Mouse (Mus musculus) embryonic fibroblast, embryonic 13.5 days (primary cell): Measurements from ENCODE around the gene Tmco2. TPM values are rescaled to one million over a fixed set of nuclear protein-coding genes. Genes with fewer than 3 reads are reported as not detected.

ENCODE experiments used
- H3K27ac ChIP-seq: 2 replicates; pipeline ENCODE4 v1.5.1; 2012; ENCODE audit warnings: low read length, control low read depth, inconsistent platforms; ENCODE audit not compliant: insufficient read depth
- H3K4me1 ChIP-seq: 2 replicates; pipeline ENCODE4 v1.6.1; 2011; ENCODE audit warnings: low read length; ENCODE audit not compliant: control insufficient read depth, insufficient read depth
- H3K4me3 ChIP-seq: 2 replicates; pipeline ENCODE4 v1.5.1; 2011; ENCODE audit warnings: mild to moderate bottlenecking, control low read depth, low read length; ENCODE audit not compliant: insufficient read depth
- CTCF ChIP-seq: IDR thresholded peaks from 2 replicates; pipeline ENCODE4 v1.5.1; 2011; ENCODE audit warnings: mild to moderate bottlenecking, control low read depth, low read length, moderate library complexity, borderline replicate concordance; ENCODE audit not compliant: insufficient read depth
- POLR2A ChIP-seq: IDR thresholded peaks from 2 replicates; pipeline ENCODE4 v1.6.1; 2011; ENCODE audit warnings: low read depth, mild to moderate bottlenecking, control low read depth, low read length, moderate library complexity
- polyA plus RNA-seq: library from polyadenylated mRNA; stranded (reverse); fragments of >200 nt; gene quantifications from 2 replicates; pipeline ENCODE4 v1.2.4, GENCODE M21; 2011; ENCODE audit warnings: low read depth; ENCODE audit not compliant: missing spikeins, insufficient read length

Tmco2 gene
- polyA plus RNA-seq, 1 experiment: not detected

DNA sequence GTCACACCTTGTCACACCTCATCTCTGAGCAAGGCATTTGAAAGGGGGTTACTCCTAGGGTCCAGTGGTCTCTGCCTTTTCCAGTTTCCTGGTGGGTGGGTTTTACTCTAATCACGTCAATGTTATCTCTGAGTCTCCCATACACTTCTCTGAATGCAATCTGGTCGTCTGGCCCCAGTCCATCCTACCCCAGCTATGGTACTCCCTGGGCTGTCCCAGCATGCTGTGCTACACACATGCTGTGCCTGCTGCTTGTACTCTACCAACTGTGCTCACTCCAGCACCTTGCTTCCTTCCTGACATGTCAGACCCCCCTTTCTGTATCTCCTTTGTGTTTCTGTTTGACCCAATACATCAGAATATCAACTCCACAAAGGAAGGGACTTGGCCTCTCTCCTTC lies 52.0 kb downstream of the Tmco2 start:
- TF ChIP-seq CTCF: no peak
- TF ChIP-seq POLR2A: no peak
- no peak overlapping the region for H3K27ac ChIP-seq
- H3K4me3 ChIP-seq: no peak overlapping the region

DNA sequence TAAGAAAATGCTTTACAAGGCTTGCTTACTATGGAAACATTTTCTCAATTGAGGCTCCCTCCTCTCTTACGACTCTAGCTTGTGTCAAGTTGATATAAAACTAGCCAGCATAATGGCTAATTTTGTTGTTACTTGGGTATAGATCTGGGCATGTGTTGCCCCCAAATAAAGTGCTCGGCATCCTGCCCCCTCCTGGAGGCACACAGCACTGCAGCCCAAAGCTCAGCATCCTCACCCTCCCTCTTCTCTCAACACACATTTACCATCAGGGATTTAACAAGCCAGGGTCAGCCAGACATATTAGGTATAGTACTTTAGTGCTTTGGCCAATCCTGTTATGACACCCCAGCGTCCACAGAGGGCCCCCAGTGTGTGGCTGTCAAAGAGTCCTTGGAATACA lies 52.7 kb downstream of the Tmco2 start:
- no peak overlapping the region for H3K27ac ChIP-seq
- no peak overlapping the region for H3K4me3 ChIP-seq
- H3K4me1 ChIP-seq: no peaks in the 10 kb centered on the region
- TF ChIP-seq POLR2A (no peak), CTCF (peak; percentile 32; the same call in 1 of the 2 replicates)

More for the DNA sequence above, 52.0 kb downstream of the Tmco2 start:
- no peaks in the 10 kb centered on the region for H3K4me1 ChIP-seq

Other genes with a start within 250 kb of the Tmco2 start
- 17.2 and 24.0 TPM in 2 replicates for gene Exo5, start 184.2 kb downstream of the Tmco2 start, polyA plus RNA-seq
- gene Zfp69, start 157.5 kb downstream of the Tmco2 start, polyA plus RNA-seq: 1.2 and 1.5 TPM in 2 replicates
- gene Smap2, start 92.0 kb downstream of the Tmco2 start, polyA plus RNA-seq: 31.7 and 35.5 TPM in 2 replicates
- gene Col9a2, start 69.8 kb downstream of the Tmco2 start, polyA plus RNA-seq: 0.58 TPM in 1 of 2 replicates, not detected in the other
- gene Zmpste24, start 11.0 kb downstream of the Tmco2 start, polyA plus RNA-seq: 70.9 and 72.8 TPM in 2 replicates
- 29.2 and 30.0 TPM in 2 replicates for gene Rlf, start 105.9 kb upstream of the Tmco2 start, polyA plus RNA-seq
- gene Gm12888, start 215.7 kb upstream of the Tmco2 start, polyA plus RNA-seq: not detected in 2 replicates